Mouse (Mus musculus) c-Kit-negative CD71-positive TER-119-positive erythroid progenitor cells, embryonic 14.5 days (primary cell): ENCODE measurements around the gene Rpl22l1.
"Not testable (repeated sequence)": the region's sequence is repeated elsewhere in the genome, so short reads cannot be mapped to it uniquely, and the experiment has no call there.

Experiments used
- DNase-seq: peaks from one replicate; pipeline ENCODE4 v3.0.0-alpha.2; 2013; ENCODE audit warnings: low read depth, low spot score

The Rpl22l1 gene

GRCm38 (mm10) chr3:28836796-28837371 is 31.6 kb downstream of the Rpl22l1 start:
- DNase-seq = no peak

GRCm38 (mm10) chr3:28841886-28842649 is 36.8 kb downstream of the Rpl22l1 start:
- DNase-seq = no peak

- DNase-seq = no peak
These were observed 38.0 kb downstream of the Rpl22l1 start for GRCm38 (mm10) chr3:28843231-28843630.

- no peak for DNase-seq
These were observed 41.9 kb downstream of the Rpl22l1 start for GRCm38 (mm10) chr3:28847115-28847514.

- not testable (repeated sequence) for DNase-seq
These were observed 46.9 kb downstream of the Rpl22l1 start for GRCm38 (mm10) chr3:28852174-28852573.
